7 mouse cellular contexts compared by ENCODE assay signal in genomic region chr19:46511263-46511662, GRCm38 (mm10). TPM values are rescaled to one million over a fixed set of nuclear protein-coding genes. Genes with fewer than 3 reads are reported as not detected.
DNase-seq lines count a peak whose midpoint lies in the region; ATAC-seq lines count a peak whose summit lies in the region.

No protein-coding gene starts in this region.

- no peak overlapping the region for H3K9ac ChIP-seq in liver, embryonic 11.5 days (ENCODE audit: low read depth, low read length)

- peaks cover 61% of the 10 kb centered on the region for H3K36me3 ChIP-seq in liver, embryonic 11.5 days (ENCODE audit: control insufficient read depth, insufficient read depth, low read length)
- H3K36me3 ChIP-seq in splenic B cell, adult 2 months (ENCODE audit: control insufficient read depth, insufficient read depth, low read length, poor library complexity, severe bottlenecking): peaks cover 15% of the 10 kb centered on the region

- no peak for ATAC-seq in liver, embryonic 11.5 days (replicated peaks; ENCODE audit: low FRiP score)

- H3K9me3 ChIP-seq in liver, embryonic 11.5 days (ENCODE audit: control insufficient read depth, low read length): no peaks in the 10 kb centered on the region

- no peak for DNase-seq in liver, embryonic 11.5 days (ENCODE audit: low spot score)
- DNase-seq in liver: no peak
- DNase-seq in heart, adult 9 months (ENCODE audit: low spot score in 2 of 2): peak; percentile 66 to 79
- peak; percentile 69 for DNase-seq in kidney, postnatal 14 days
- peak; percentile 82 for DNase-seq in splenic B cell, adult 2 months (ENCODE audit: low read depth, low spot score)
- no peak for DNase-seq in Muller cell, postnatal 12 days (ENCODE audit: inconsistent ontology term)
- DNase-seq in right cerebral cortex, adult 2 months (ENCODE audit: low spot score in 2 of 2): no peak

- H3K27me3 ChIP-seq in liver, embryonic 11.5 days (replicated peaks; ENCODE audit: control insufficient read depth, insufficient read depth, low read length): no peaks in the 10 kb centered on the region
- H3K27me3 ChIP-seq in splenic B cell, adult 2 months (ENCODE audit: control insufficient read depth, insufficient read depth, low read length, poor library complexity, severe bottlenecking): no peaks in the 10 kb centered on the region

- peak overlapping the region; percentile 54; the same call in 1 of the 2 replicates for H3K27ac ChIP-seq in liver, embryonic 11.5 days (ENCODE audit: low read depth, low read length)

- 80% methylated on average over 10 of the region's 10 CpGs for WGBS in liver, embryonic 11.5 days

- no peak overlapping the region for H3K4me3 ChIP-seq in liver, embryonic 11.5 days (ENCODE audit: low read depth, low read length)

- peaks cover 48% of the 10 kb centered on the region for H3K4me1 ChIP-seq in liver, embryonic 11.5 days (replicated peaks; ENCODE audit: control insufficient read depth, insufficient read depth, low read length)

- H3K4me2 ChIP-seq in liver, embryonic 11.5 days: no peak overlapping the region

RNA-seq across cellular contexts. Expression of gene Trim8, which starts 9.8 kb away (rescaled TPM):
- polyA plus RNA-seq in liver, embryonic 11.5 days (2014; fragmentation: Nextera tagmentation; extraction: Ambion mirVana): 22.9 and 24.1 TPM in 2 replicates

Comparison
In these comparisons a context has a peak if more than half of its experiments do, and no peak if none do; other contexts are left out.
1. DNase-seq: peak in heart, adult 9 months (2 of 2), kidney, postnatal 14 days (single experiment) and splenic B cell, adult 2 months (single experiment); none in liver, embryonic 11.5 days (single experiment), liver (single experiment), Muller cell, postnatal 12 days (single experiment) and right cerebral cortex, adult 2 months (0 of 2).